Comparison of ENCODE assay signal across 32 mouse cellular contexts in the genomic region with DNA sequence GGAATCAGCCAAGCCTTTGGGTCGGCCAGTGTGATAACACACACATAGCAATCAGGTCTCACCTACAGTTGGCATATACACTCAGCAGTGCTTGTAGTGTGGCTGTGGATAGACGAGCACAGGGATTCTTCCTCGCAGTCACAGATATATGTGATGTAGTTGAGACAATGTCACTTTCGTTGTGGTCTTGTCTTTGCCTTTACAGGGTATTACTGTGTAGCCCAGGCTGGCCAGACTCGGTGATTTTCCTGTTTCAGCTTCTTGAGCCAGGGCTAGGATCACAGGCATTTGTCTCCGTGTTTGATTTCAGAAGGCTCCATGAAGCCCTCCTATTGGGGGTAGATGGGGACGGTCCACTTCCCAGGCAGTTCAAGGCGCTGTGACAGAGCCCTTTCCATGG. TPM values are rescaled to one million over a fixed set of nuclear protein-coding genes. Genes with fewer than 3 reads are reported as not detected.
DNase-seq lines count a peak whose midpoint lies in the region; ATAC-seq and TF ChIP-seq lines count a peak whose summit lies in the region.
"Had no signal": no experiment of that assay in that cellular context is flagged by ENCODE, and none has a peak within 500 bp of the region (broad histone marks: within the 10 kb centered on the region; RNA-seq: fewer than 3 reads in every experiment).

No protein-coding gene starts in this region.

- peaks cover 54% of the 10 kb centered on the region for H3K36me3 ChIP-seq in heart, embryonic 13.5 days

- no peaks in the 10 kb centered on the region for H3K27me3 ChIP-seq in cerebellum, adult 2 months (ENCODE audit: control insufficient read depth, insufficient read depth, low read length)
- 0 out of 2 replicates have a peak, but pooled peaks cover 6% of the 10 kb centered on the region for H3K27me3 ChIP-seq in heart, embryonic 13.5 days (replicated peaks)
- H3K27me3 ChIP-seq: CH12.LX; heart, embryonic 15.5 days; hindbrain, embryonic 12.5 days; liver, embryonic 15.5 days; megakaryocyte, embryonic 14.5 days; neural tube, embryonic 15.5 days had no signal

- H3K9me3 ChIP-seq in heart, embryonic 13.5 days = no peaks in the 10 kb centered on the region
- H3K9me3 ChIP-seq: embryonic facial prominence, embryonic 13.5 days; forebrain, embryonic 10.5 days; heart, embryonic 15.5 days; hindbrain, embryonic 12.5 days; liver, embryonic 15.5 days; megakaryocyte, embryonic 14.5 days; neural tube, embryonic 15.5 days had no signal

- H3K4me3 ChIP-seq in cerebellum, adult 2 months (replicated peaks; ENCODE audit: insufficient read depth, low read depth, low read length) = no peak overlapping the region
- H3K4me3 ChIP-seq in heart, embryonic 13.5 days = no peak overlapping the region
- no peak overlapping the region for H3K4me3 ChIP-seq in lung, adult 2 months (replicated peaks; ENCODE audit: extremely low read depth, low read depth, low read length)
- H3K4me3 ChIP-seq: embryonic facial prominence, embryonic 13.5 days; forebrain, embryonic 10.5 days; heart, embryonic 15.5 days; hindbrain, embryonic 12.5 days; liver, embryonic 15.5 days; megakaryocyte, embryonic 14.5 days; neural tube, embryonic 15.5 days had no signal

- peak overlapping the region; percentile 22; the same call in 1 of the 2 replicates for H3K27ac ChIP-seq in cerebellum, adult 2 months (ENCODE audit: insufficient read depth, low read length)
- H3K27ac ChIP-seq in heart, embryonic 13.5 days (replicated peaks) = peak overlapping the region; percentile 75; the same call in 1 of the 2 replicates
- H3K27ac ChIP-seq: forebrain, embryonic 10.5 days; hindbrain, embryonic 12.5 days; kidney, postnatal 0 days; neural tube, embryonic 15.5 days had no signal

- no peak for TF ChIP-seq POLR2A in cerebellum, adult 2 months (IDR thresholded peaks at IDR 0.05; ENCODE audit: borderline replicate concordance, insufficient read depth, low read length)
- TF ChIP-seq POLR2A in lung, adult 2 months (IDR thresholded peaks at IDR 0.05; ENCODE audit: borderline replicate concordance, extremely low read depth, low read depth, low read length) = no peak

- no peak for DNase-seq in cerebellum, adult 2 months
- no peak for DNase-seq in cerebellum, adult 9-11 months
- DNase-seq in heart, adult 9 months (ENCODE audit: low spot score in 2 of 2) = no peak
- DNase-seq in spleen, postnatal 4 days (ENCODE audit: low spot score in 2 of 2) = peak; percentile 7 to 47
- no peak for DNase-seq in spleen, postnatal 14 days (ENCODE audit: low spot score in 2 of 2)
- no peak for DNase-seq in lung, adult 2 months
- DNase-seq: adrenal gland, adult 2 months; adrenal gland, postnatal 36 days; cerebellum, adult 9-10 months; embryo, embryonic 11 days; forebrain, postnatal 0 days; gastrocnemius, postnatal 10 days; kidney, adult 8-10 months; layer of hippocampus, postnatal 36 days; left cerebral cortex, postnatal 4 days; lung, postnatal 36 days; midbrain, embryonic 14.5 days; retina, postnatal 1 day; spleen, adult 18-20 months; thymus, postnatal 14 days had no signal

- WGBS in cerebellum, adult 2 months = 95% methylated on average over 8 of the region's 8 CpGs
- WGBS in heart, embryonic 13.5 days = 87% methylated on average over 8 of the region's 8 CpGs
- 95% methylated on average over 8 of the region's 8 CpGs for WGBS in lung, adult 2 months

- ATAC-seq in heart, embryonic 13.5 days (ENCODE audit: extremely low read depth, insufficient number of reproducible peaks, low FRiP score, low TSS enrichment) = no peak
- ATAC-seq: activated CD4-positive, CD25-positive, alpha-beta regulatory T cell, adult 4 months; forebrain, postnatal 0 days; intestine, embryonic 16.5 days had no signal

- TF ChIP-seq CTCF in cerebellum, adult 2 months (IDR thresholded peaks at IDR 0.05; ENCODE audit: borderline replicate concordance, insufficient read depth, low read depth, low read length) = no peak
- TF ChIP-seq CTCF in lung, adult 2 months (IDR thresholded peaks at IDR 0.05; ENCODE audit: insufficient read depth, low read length) = no peak

- peaks cover 16% of the 10 kb centered on the region; the same call in 1 of the 2 replicates for H3K4me1 ChIP-seq in cerebellum, adult 2 months (ENCODE audit: control insufficient read depth, insufficient read depth, low read length)
- H3K4me1 ChIP-seq in heart, embryonic 13.5 days = peaks cover 26% of the 10 kb centered on the region
- no peaks in the 10 kb centered on the region for H3K4me1 ChIP-seq in lung, adult 2 months (ENCODE audit: control insufficient read depth, insufficient read depth, low read length)

- no peak overlapping the region for H3K9ac ChIP-seq in heart, embryonic 13.5 days
- H3K9ac ChIP-seq: embryonic facial prominence, embryonic 13.5 days; forebrain, postnatal 0 days; heart, embryonic 15.5 days; hindbrain, embryonic 12.5 days; liver, embryonic 15.5 days; neural tube, embryonic 15.5 days had no signal

- no peak overlapping the region for H3K4me2 ChIP-seq in heart, embryonic 13.5 days
- H3K4me2 ChIP-seq: embryonic facial prominence, embryonic 13.5 days; heart, embryonic 15.5 days; hindbrain, embryonic 12.5 days; liver, embryonic 15.5 days; neural tube, embryonic 15.5 days had no signal

RNA-seq across cellular contexts. Expression of a gene that starts 5.2 kb away (rescaled TPM):
- 27.8 and 30.4 TPM in 2 replicates for polyA plus RNA-seq in cerebellum, adult 2 months (2012; rRNA removed)
- 9.0 and 9.1 TPM in 2 replicates for polyA plus RNA-seq in heart, embryonic 13.5 days (2015; fragmentation: Nextera tagmentation; extraction: Ambion mirVana)
- 16.5 and 18.1 TPM in 2 replicates for polyA plus RNA-seq in lung, adult 2 months (2012; rRNA removed)

RNA-seq across cellular contexts. Expression of a gene that starts 58.2 kb away (rescaled TPM):
- polyA plus RNA-seq in cerebellum, adult 2 months (2012; rRNA removed) = 557 and 572 TPM in 2 replicates
- polyA plus RNA-seq in heart, embryonic 13.5 days (2015; fragmentation: Nextera tagmentation; extraction: Ambion mirVana) = 352 and 355 TPM in 2 replicates
- polyA plus RNA-seq in lung, adult 2 months (2012; rRNA removed) = 228 and 400 TPM in 2 replicates

Comparison
In these comparisons a context has a peak if more than half of its experiments do, and no peak if none do; other contexts are left out.
1. DNase-seq: peak in spleen, postnatal 4 days (2 of 2); none in cerebellum, adult 2 months (0 of 2), cerebellum, adult 9-11 months (single experiment), heart, adult 9 months (0 of 2), spleen, postnatal 14 days (0 of 2) and lung, adult 2 months (single experiment).